Mouse (Mus musculus) forebrain, embryonic 11.5 days (tissue): ENCODE measurements at regions not wholly inside any gene's neighbourhood (a gene's known extent, or its start where the extent isn't known, plus 50 kb on each side); places are given as distances from the start of the nearest gene placed in this dataset.

ENCODE experiments used
- ATAC-seq: fragments of 200-750 bp; cut with Nextera tagmentation; replicated peaks from 2 replicates; pipeline ENCODE4 v1.8.0; 2017; ENCODE audit warnings: moderate TSS enrichment; ENCODE audit not compliant: low FRiP score
- DNase-seq: peaks from one replicate; pipeline ENCODE4 v3.0.0-alpha.2; 2017; ENCODE audit warnings: low spot score
- H3K27ac ChIP-seq: fragments of 300-500 bp; sonication (generic); 2 replicates; pipeline ENCODE4 v1.5.1; 2014; ENCODE audit warnings: low read depth, low read length
- H3K27me3 ChIP-seq: fragments of 300-500 bp; sonication (generic); 2 replicates; pipeline ENCODE4 v1.6.1; 2014; ENCODE audit warnings: mild to moderate bottlenecking, low read length, mixed read lengths; ENCODE audit not compliant: control insufficient read depth, insufficient read depth
- H3K36me3 ChIP-seq: fragments of 300-500 bp; sonication (generic); 2 replicates; pipeline ENCODE4 v1.6.1; 2014; ENCODE audit warnings: mild to moderate bottlenecking, low read length, moderate library complexity, mixed read lengths; ENCODE audit not compliant: control insufficient read depth, insufficient read depth
- H3K4me1 ChIP-seq: fragments of 300-500 bp; sonication (generic); replicated peaks from 2 replicates; pipeline ENCODE4 v1.6.1; 2014; ENCODE audit warnings: low read length, mixed read lengths; ENCODE audit not compliant: control insufficient read depth, insufficient read depth
- H3K4me2 ChIP-seq: fragments of 300-500 bp; sonication (generic); 2 replicates; pipeline ENCODE4 v1.6.1; 2014; ENCODE audit warnings: low read depth, mild to moderate bottlenecking, low read length, moderate library complexity, mixed read lengths; ENCODE audit not compliant: severe bottlenecking
- H3K4me3 ChIP-seq: fragments of 300-500 bp; sonication (generic); 2 replicates; pipeline ENCODE4 v1.5.1; 2014; ENCODE audit warnings: low read depth, low read length
- H3K9ac ChIP-seq: fragments of 300-500 bp; sonication (generic); 2 replicates; pipeline ENCODE4 v1.6.1; 2014; ENCODE audit warnings: low read length
- H3K9me3 ChIP-seq: fragments of 300-500 bp; sonication (generic); 2 replicates; pipeline ENCODE4 v1.6.1; 2016; ENCODE audit warnings: low read length, mixed read lengths; ENCODE audit not compliant: control insufficient read depth
- WGBS: fragments of 180-500 bp; shearing (Covaris S2); extraction: QIAGEN DNeasy Blood & Tissue Kit; methylation state at CpG from one replicate; pipeline ENCODE4 v1.1.7; 2014; 5-methylcytosine and 5-hydroxymethylcytosine counted together

- ATAC-seq (no peak), DNase-seq (no peak)
- H3K4me1 ChIP-seq = peaks cover 6% of the 10 kb centered on the region; the same call in 1 of the 2 replicates
- no peak overlapping the region for H3K27ac ChIP-seq
- H3K4me2 ChIP-seq = no peak overlapping the region
- H3K4me3 ChIP-seq = no peak overlapping the region
- no peaks in the 10 kb centered on the region for H3K27me3 ChIP-seq
- no peak overlapping the region for H3K9ac ChIP-seq
- 79% methylated on average over 7 of the region's 7 CpGs for WGBS
- no peaks in the 10 kb centered on the region for H3K36me3 ChIP-seq
- no peaks in the 10 kb centered on the region for H3K9me3 ChIP-seq
Observed at GRCm38 (mm10) chr2:92525628-92526027, 65.3 kb upstream of the Slc35c1 start.

GRCm38 (mm10) chr2:92525062-92525623 is 64.8 kb upstream of the Slc35c1 start:
- Histone ChIP-seq H3K9me3 (no peaks in the 10 kb centered on the region), H3K9ac (no peak overlapping the region), H3K27ac (no peak overlapping the region), H3K27me3 (no peaks in the 10 kb centered on the region), H3K4me3 (no peak overlapping the region), H3K4me2 (no peak overlapping the region), H3K36me3 (no peaks in the 10 kb centered on the region), H3K4me1 (peaks cover 6% of the 10 kb centered on the region; the same call in 1 of the 2 replicates)
- DNase-seq (no peak), ATAC-seq (no peak)
- 89% methylated on average over 10 of the region's 10 CpGs for WGBS

DNA sequence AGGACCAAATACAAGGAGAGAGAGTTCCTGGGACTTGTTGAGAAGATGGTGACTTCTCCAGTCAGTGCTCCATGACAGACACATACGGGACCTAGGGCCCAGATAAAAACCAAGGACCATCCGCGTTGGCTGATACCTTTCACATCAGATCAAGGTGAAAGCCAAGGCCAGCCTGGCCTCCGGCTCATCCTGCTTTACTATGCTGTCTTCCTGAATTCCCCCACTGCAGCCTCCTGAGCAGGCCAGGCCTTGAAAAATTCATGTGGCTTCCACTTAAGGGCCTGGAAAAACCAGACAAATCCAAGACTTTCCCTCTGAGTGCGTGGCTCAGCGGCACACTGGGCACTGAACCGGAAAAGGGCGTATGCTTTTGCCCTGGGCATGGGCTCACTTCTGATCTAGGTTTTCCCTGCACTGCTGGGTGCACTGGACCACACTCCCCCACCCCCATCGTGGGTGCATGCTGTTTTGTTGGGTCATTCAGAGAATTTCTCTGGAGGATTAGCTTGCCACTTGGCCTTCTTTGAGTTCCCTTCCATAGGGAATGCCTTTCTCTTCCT is 64.1 kb upstream of the Slc35c1 start:
- Histone ChIP-seq H3K4me3 (no peak overlapping the region), H3K27ac (no peak overlapping the region), H3K4me2 (no peak overlapping the region), H3K9me3 (no peaks in the 10 kb centered on the region), H3K27me3 (no peaks in the 10 kb centered on the region), H3K9ac (no peak overlapping the region), H3K4me1 (0 out of 2 replicates have a peak, but pooled peaks cover 3% of the 10 kb centered on the region), H3K36me3 (no peaks in the 10 kb centered on the region)
- ATAC-seq = no peak
- no peak for DNase-seq
- 86% methylated on average over 9 of the region's 9 CpGs for WGBS

DNA sequence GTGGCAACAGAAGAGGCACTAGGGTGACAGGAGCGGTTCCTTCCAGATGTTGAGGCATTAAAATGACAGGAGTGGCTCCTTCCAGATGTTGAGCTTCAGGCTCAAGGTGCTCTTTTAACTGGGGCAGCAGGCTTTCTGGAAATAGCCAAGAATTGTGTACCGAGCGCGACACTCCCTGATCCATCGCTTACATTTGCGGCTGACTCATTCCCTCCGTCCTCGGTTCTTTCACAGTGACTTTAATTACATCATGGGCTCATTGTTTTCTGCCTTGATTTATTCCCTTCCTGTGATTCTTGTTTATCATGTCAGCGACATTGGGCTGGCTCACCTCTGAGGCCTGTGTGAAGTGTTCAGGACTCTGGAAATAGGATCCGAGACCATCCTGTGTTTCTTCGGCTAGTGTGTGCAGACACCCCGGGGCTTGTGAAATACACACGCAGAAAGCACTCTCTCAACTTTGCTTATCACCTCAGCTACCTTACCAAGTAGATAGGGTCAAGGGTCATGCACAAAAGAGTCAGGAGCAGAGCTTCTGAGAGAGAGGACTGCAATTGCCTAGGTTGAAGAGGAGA is 63.1 kb upstream of the Slc35c1 start:
- Histone ChIP-seq H3K4me3 (no peak overlapping the region), H3K36me3 (no peaks in the 10 kb centered on the region), H3K4me2 (no peak overlapping the region), H3K9ac (no peak overlapping the region), H3K9me3 (no peaks in the 10 kb centered on the region), H3K4me1 (0 out of 2 replicates have a peak, but pooled peaks cover 3% of the 10 kb centered on the region), H3K27me3 (no peaks in the 10 kb centered on the region), H3K27ac (no peak overlapping the region)
- DNase-seq (no peak), ATAC-seq (no peak)
- WGBS = 90% methylated on average over 13 of the region's 13 CpGs

DNA sequence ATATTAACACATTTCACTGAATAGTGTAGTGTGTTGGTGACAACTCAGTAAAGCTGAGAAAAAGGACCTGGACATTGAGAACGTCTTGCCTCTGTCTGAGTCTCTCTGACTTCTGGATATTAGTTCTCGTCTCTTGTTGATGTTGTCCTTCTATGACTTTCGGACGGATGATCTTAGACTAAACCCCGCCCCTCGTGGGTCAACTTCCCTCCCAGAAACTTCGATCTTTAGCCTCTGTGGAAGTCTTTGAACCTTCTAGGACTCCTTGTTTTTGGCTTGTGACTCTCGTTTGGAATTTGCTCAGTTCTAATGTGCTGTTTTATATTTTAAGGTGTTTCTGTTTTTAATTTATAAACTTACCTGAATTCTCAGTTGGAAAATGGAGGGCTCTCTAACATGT is 61.2 kb upstream of the Slc35c1 start:
- DNase-seq (no peak), ATAC-seq (no peak)
- no peak overlapping the region for H3K4me3 ChIP-seq
- no peaks in the 10 kb centered on the region for H3K27me3 ChIP-seq
- no peaks in the 10 kb centered on the region for H3K36me3 ChIP-seq
- H3K9me3 ChIP-seq = no peaks in the 10 kb centered on the region
- no peak overlapping the region for H3K27ac ChIP-seq
- H3K4me2 ChIP-seq = no peak overlapping the region
- 0 out of 2 replicates have a peak, but pooled peaks cover 3% of the 10 kb centered on the region for H3K4me1 ChIP-seq
- 89% methylated on average over 8 of the region's 8 CpGs for WGBS
- H3K9ac ChIP-seq = no peak overlapping the region

DNA sequence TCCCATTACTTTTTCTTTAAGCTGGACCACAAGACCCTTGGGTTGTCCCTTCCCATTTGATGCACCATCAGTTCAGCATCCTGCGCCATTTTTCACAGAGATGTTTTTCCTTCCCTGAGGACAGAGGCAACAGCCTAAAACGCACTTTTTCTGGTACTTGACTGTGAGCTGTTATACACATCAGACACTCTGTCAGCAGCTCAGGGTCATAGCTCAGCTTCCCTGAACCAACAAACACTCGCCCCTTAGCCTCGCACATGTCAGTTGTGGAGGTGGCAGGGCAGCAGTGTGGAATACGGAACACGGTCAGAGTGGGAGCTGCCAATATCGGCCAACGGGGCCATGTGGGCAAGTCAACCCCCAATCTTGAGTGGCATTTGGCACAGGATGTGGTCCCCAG is 59.1 kb upstream of the Slc35c1 start:
- H3K27me3 ChIP-seq = no peaks in the 10 kb centered on the region
- H3K36me3 ChIP-seq = no peaks in the 10 kb centered on the region
- 0 out of 2 replicates have a peak, but pooled peaks cover 3% of the 10 kb centered on the region for H3K4me1 ChIP-seq
- ATAC-seq = no peak
- no peaks in the 10 kb centered on the region for H3K9me3 ChIP-seq
- no peak for DNase-seq
- no peak overlapping the region for H3K9ac ChIP-seq
- WGBS = 88% methylated on average over 8 of the region's 8 CpGs
- H3K4me2 ChIP-seq = no peak overlapping the region
- H3K27ac ChIP-seq = no peak overlapping the region
- no peak overlapping the region for H3K4me3 ChIP-seq

DNA sequence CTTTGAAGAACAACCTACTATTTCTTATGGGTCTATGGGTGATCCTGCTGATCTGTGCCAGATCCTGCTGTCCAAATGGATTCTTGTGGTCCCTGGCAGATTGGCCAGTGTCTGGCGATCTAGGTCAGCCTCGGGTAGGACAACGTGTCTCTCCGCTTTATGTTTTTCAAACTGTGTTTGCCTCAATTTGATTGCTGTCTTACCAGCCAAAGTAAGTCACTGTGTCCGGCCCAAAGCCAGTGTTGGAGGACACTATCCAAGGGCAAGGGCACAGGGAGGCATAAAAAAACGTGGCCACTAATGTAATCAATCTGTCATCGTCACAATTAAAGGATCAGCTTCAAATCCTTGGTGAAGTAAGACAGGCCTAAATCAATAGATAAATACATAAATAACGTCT is 58.6 kb upstream of the Slc35c1 start:
- DNase-seq = no peak

DNA sequence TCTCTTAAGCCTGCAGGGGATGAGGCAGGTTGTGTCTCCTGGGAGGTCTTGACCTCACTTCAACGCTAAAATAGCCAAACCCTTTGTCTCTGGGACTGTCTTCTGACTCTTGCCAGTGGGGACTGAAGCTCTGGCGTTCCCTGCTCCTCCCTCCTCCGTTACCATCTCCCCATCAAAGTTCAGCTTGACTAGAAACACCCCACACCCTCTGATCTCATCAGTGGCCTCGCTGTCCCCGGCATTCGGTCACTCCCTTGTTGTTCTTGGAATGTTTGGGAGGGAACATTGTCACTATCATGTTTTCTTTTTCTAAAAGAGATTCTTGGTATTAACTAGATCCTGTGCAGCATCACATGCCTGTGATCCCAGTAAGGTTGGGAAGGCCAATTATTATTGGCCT is 54.6 kb upstream of the Slc35c1 start:
- H3K9me3 ChIP-seq = no peaks in the 10 kb centered on the region
- no peak for ATAC-seq
- 65% methylated on average over 6 of the region's 6 CpGs for WGBS
- no peaks in the 10 kb centered on the region for H3K36me3 ChIP-seq
- no peak overlapping the region for H3K9ac ChIP-seq
- H3K27ac ChIP-seq = no peak overlapping the region
- DNase-seq = no peak
- H3K4me2 ChIP-seq = no peak overlapping the region
- no peak overlapping the region for H3K4me3 ChIP-seq
- no peaks in the 10 kb centered on the region for H3K27me3 ChIP-seq
- H3K4me1 ChIP-seq = no peaks in the 10 kb centered on the region

More for the DNA sequence above, 58.6 kb upstream of the Slc35c1 start:
- Histone ChIP-seq H3K4me3 (no peak overlapping the region), H3K9me3 (no peaks in the 10 kb centered on the region), H3K27ac (no peak overlapping the region), H3K27me3 (no peaks in the 10 kb centered on the region), H3K4me2 (no peak overlapping the region), H3K9ac (no peak overlapping the region), H3K36me3 (no peaks in the 10 kb centered on the region), H3K4me1 (0 out of 2 replicates have a peak, but pooled peaks cover 3% of the 10 kb centered on the region)
- ATAC-seq = no peak
- WGBS = 87% methylated on average over 8 of the region's 8 CpGs
